Mouse (Mus musculus) forebrain, embryonic 13.5 days (tissue): ENCODE data around the gene Tubg2. TPM values are rescaled to one million over a fixed set of nuclear protein-coding genes. Genes with fewer than 3 reads are reported as not detected.
A peak's percentile ranks its signal among the peaks of the same experiment; 100 is the strongest.
"Not testable (repeated sequence)": the region's sequence is repeated elsewhere in the genome, so short reads cannot be mapped to it uniquely, and the experiment has no call there.

Experiments used
- ATAC-seq: fragments of 200-750 bp; cut with Nextera tagmentation; 2 replicates; pipeline ENCODE4 v1.8.0; 2017
- H3K27ac ChIP-seq: fragments of 300-500 bp; sonication (generic); 2 replicates; pipeline ENCODE4 v1.5.1; 2015; ENCODE audit warnings: inconsistent platforms, mild to moderate bottlenecking, moderate library complexity
- H3K27me3 ChIP-seq: fragments of 300-500 bp; sonication (generic); 2 replicates; pipeline ENCODE4 v1.6.1; 2015; ENCODE audit warnings: mild to moderate bottlenecking, inconsistent platforms
- H3K36me3 ChIP-seq: fragments of 300-500 bp; sonication (generic); 2 replicates; pipeline ENCODE4 v1.6.1; 2015; ENCODE audit warnings: mild to moderate bottlenecking, inconsistent platforms; ENCODE audit not compliant: poor library complexity, severe bottlenecking
- H3K4me1 ChIP-seq: fragments of 300-500 bp; sonication (generic); 2 replicates; pipeline ENCODE4 v1.6.1; 2015; ENCODE audit warnings: inconsistent platforms
- H3K4me2 ChIP-seq: fragments of 300-500 bp; sonication (generic); 2 replicates; pipeline ENCODE4 v1.6.1; 2015; ENCODE audit warnings: inconsistent platforms, mild to moderate bottlenecking, moderate library complexity
- H3K4me3 ChIP-seq: fragments of 300-500 bp; sonication (generic); 2 replicates; pipeline ENCODE4 v1.5.1; 2015; ENCODE audit warnings: mild to moderate bottlenecking, inconsistent platforms
- H3K9ac ChIP-seq: fragments of 300-500 bp; sonication (generic); 2 replicates; pipeline ENCODE4 v1.6.1; 2015; ENCODE audit warnings: mild to moderate bottlenecking, inconsistent platforms
- H3K9me3 ChIP-seq: fragments of 300-500 bp; sonication (generic); replicated peaks from 2 replicates; pipeline ENCODE4 v1.6.1; 2016; ENCODE audit warnings: inconsistent platforms
- WGBS: fragments of 180-500 bp; shearing (Covaris S2); methylation state at CpG from one replicate; pipeline ENCODE4 v1.1.7; 2015; 5-methylcytosine and 5-hydroxymethylcytosine counted together
- polyA plus RNA-seq: library from polyadenylated mRNA; unstranded; fragments of >200 nt; fragmentation: Nextera tagmentation; extraction: Ambion mirVana; gene quantifications from 2 replicates; pipeline ENCODE4 v1.2.1, GENCODE M21; 2015

Gene Tubg2
- polyA plus RNA-seq, 1 experiment from 2014 or later, result 14.6 TPM

DNA sequence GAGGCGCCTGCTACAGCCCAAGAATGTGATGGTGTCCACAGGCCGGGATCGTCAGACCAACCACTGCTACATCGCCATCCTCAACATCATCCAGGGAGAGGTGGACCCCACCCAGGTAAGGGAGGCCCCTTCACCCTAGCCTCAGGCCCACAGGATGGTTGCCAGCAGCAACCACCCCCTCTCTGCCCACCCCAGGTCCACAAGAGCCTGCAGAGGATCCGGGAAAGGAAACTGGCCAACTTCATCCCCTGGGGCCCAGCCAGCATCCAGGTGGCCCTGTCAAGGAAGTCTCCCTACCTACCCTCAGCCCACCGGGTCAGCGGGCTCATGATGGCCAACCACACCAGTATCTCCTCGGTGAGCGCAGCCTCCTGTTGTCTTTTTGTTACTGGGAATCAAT is 30.7 kb upstream of the Tubg2 start:
- not testable (repeated sequence) for H3K9me3 ChIP-seq, H3K9ac ChIP-seq, H3K27ac ChIP-seq, H3K27me3 ChIP-seq, H3K4me3 ChIP-seq, H3K4me2 ChIP-seq, ATAC-seq
- Histone ChIP-seq H3K4me1 (peaks cover 15% of the 10 kb centered on the region), H3K36me3 (peaks cover 49% of the 10 kb centered on the region)
- 95% methylated on average over 9 of the region's 9 CpGs for WGBS

DNA sequence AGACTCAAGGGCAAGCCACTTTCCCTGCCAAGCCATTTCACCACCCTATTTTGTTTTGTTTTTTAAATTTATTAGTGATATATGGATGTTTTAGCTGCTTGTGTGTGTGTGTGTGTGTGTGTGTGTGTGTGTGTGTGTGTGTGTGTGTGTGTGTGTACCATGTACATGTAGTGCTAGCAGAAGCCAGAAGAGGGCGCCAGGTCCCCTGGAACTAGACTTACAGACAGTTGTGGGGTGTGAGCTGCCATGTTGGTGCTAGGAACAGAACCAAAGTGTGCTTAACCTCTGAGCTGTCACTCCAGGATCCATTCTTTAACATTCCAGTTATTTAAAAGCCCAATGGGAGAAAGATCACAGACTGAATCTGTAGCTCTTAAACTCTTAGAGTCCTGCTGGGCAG is 28.6 kb upstream of the Tubg2 start:
- WGBS, result 80% methylated on average over 1 of the region's 1 CpGs
- peaks cover 49% of the 10 kb centered on the region for H3K36me3 ChIP-seq
- peaks cover 4% of the 10 kb centered on the region; the same call in 1 of the 2 replicates for H3K9me3 ChIP-seq
- H3K4me1 ChIP-seq, result no peaks in the 10 kb centered on the region
- H3K9ac ChIP-seq, result no peak overlapping the region
- H3K27ac ChIP-seq, result no peak overlapping the region
- no peak overlapping the region for H3K4me3 ChIP-seq
- H3K27me3 ChIP-seq, result no peaks in the 10 kb centered on the region
- H3K4me2 ChIP-seq, result no peak overlapping the region
- ATAC-seq, result no peak

DNA sequence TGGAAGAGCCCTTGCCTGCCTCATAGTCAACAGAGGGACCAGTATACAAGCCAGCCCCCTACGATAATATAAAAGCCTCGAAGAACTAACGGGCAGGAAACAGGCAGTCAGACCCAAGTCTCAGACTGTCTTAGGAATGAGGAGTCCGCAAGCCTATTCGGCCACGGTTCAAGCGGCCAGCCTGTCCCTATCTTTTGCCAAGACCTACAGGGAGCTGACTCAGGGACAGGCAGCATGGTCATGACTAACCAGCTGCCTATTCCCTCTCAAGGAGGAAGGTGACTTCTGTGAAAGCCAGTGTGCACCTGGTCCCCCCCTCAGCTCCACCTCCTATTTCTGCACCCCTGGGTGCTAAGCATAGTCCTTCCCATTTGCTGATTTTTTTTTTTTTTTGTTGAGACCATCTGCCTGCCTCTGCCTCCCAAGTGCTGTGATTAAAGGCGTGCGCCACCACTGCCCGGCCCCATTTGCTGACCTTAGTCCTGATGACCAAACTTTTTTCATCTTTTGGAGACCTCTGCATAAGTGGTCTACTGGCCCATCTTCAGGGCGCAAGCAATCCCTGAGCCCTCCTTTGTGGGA is 26.6 kb upstream of the Tubg2 start:
- no peak for ATAC-seq
- Histone ChIP-seq H3K4me3 (no peak overlapping the region), H3K27ac (no peak overlapping the region), H3K9me3 (peaks cover 4% of the 10 kb centered on the region; the same call in 1 of the 2 replicates), H3K27me3 (no peaks in the 10 kb centered on the region), H3K4me2 (no peak overlapping the region), H3K4me1 (no peaks in the 10 kb centered on the region), H3K9ac (no peak overlapping the region), H3K36me3 (peaks cover 31% of the 10 kb centered on the region)
- 85% methylated on average over 11 of the region's 11 CpGs for WGBS

- Histone ChIP-seq H3K9me3 (peaks cover 4% of the 10 kb centered on the region; the same call in 1 of the 2 replicates), H3K27me3 (no peaks in the 10 kb centered on the region), H3K36me3 (peaks cover 22% of the 10 kb centered on the region), H3K4me3 (no peak overlapping the region), H3K9ac (peak overlapping the region; percentile 30; the same call in 1 of the 2 replicates), H3K27ac (no peak overlapping the region), H3K4me1 (no peaks in the 10 kb centered on the region), H3K4me2 (no peak overlapping the region)
- WGBS, result 55% methylated on average over 18 of the region's 18 CpGs
- no peak for ATAC-seq
Observed at GRCm38 (mm10) chr11:101130056-101130756, 25.5 kb upstream of the Tubg2 start.

DNA sequence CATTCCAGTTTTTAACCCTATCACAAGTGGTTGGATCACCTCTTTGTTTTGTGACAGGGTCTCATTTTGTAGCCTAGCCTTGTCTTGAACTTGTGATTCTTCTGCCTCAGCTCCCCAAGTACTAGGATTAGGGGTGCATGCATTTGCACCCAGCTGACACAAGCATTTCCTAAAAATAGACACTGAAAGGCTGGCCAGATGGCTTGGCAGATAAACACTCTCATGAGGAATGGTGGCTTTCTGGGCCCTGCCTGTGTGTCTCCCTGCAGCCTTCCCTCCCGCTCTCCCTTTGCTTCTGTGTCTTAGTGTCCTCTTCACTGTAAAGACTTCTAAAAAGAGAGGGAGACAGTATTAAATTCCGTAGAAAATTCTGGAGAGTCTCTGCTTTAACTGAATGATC is 24.5 kb upstream of the Tubg2 start:
- no peaks in the 10 kb centered on the region for H3K4me1 ChIP-seq
- H3K9ac ChIP-seq, result no peak overlapping the region
- H3K27ac ChIP-seq, result no peak overlapping the region
- no peak overlapping the region for H3K4me3 ChIP-seq
- WGBS, result 87% methylated on average over 2 of the region's 2 CpGs
- H3K27me3 ChIP-seq, result no peaks in the 10 kb centered on the region
- H3K9me3 ChIP-seq, result peaks cover 4% of the 10 kb centered on the region; the same call in 1 of the 2 replicates
- ATAC-seq, result no peak
- peaks cover 12% of the 10 kb centered on the region for H3K36me3 ChIP-seq
- H3K4me2 ChIP-seq, result no peak overlapping the region

DNA sequence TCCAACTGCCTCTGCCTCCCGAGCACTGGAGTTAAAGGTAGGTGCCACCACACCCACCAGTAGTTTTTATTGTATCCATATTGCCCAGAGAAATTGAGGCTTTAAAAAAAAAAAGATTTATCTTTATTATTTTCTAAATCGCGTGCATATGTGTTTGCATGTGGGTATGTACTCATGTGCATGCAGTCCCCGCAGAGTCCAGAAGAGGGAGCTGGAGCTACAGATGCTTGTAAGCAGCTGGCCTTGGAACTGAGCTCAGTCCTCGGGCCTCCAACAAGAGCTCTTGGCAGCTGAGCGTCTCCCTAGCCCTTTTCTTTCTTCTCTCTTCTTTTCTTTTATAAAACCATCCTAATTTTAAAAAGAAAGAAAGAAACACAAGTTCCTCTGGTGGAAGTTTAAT is 24.0 kb upstream of the Tubg2 start:
- ATAC-seq, result no peak
- WGBS, result 87% methylated on average over 6 of the region's 6 CpGs
- no peaks in the 10 kb centered on the region for H3K4me1 ChIP-seq
- H3K9ac ChIP-seq, result no peak overlapping the region
- peaks cover 4% of the 10 kb centered on the region; the same call in 1 of the 2 replicates for H3K9me3 ChIP-seq
- no peak overlapping the region for H3K4me2 ChIP-seq
- H3K27ac ChIP-seq, result no peak overlapping the region
- H3K36me3 ChIP-seq, result peaks cover 7% of the 10 kb centered on the region
- no peaks in the 10 kb centered on the region for H3K27me3 ChIP-seq
- H3K4me3 ChIP-seq, result no peak overlapping the region

GRCm38 (mm10) chr11:101133037-101133436 is 22.7 kb upstream of the Tubg2 start:
- Histone ChIP-seq H3K36me3 (no peaks in the 10 kb centered on the region), H3K4me3 (no peak overlapping the region), H3K4me1 (no peaks in the 10 kb centered on the region), H3K27me3 (no peaks in the 10 kb centered on the region), H3K9me3 (0 out of 2 replicates have a peak, but pooled peaks cover 4% of the 10 kb centered on the region), H3K27ac (no peak overlapping the region), H3K9ac (no peak overlapping the region), H3K4me2 (no peak overlapping the region)
- no peak for ATAC-seq
- WGBS, result 86% methylated on average over 12 of the region's 12 CpGs

DNA sequence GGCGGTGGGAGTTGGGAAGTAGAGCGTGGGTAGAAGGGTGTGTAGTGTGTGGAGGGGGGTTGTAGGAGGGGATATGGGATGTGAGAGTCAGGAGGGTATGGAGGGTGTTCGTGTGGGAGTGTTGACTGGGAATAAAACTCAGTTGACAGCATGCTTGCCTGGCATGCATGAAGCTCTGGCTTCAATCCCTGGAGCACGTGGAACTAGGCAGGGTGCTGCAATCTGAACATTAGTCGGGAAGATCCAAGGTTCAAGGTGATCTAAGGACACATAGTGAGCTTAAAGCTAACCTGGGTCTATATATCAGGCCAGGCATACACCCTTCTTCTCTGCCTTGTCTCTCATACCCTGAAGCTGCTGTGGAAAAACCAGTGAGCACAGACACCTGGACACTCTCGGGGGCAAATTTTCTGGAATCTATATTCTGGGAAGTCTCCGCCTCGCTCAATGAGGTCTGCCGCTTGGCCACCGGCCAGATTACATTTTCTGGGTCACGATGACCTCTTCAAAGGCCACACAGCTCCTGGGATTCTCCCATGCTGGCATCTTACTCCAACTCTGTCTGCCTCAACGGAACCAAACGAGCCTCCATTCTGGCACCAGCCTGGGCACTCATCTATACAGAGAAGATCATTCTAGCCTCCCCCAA is 21.4 kb upstream of the Tubg2 start:
- Histone ChIP-seq H3K9ac (no peak overlapping the region), H3K9me3 (0 out of 2 replicates have a peak, but pooled peaks cover 4% of the 10 kb centered on the region), H3K27me3 (no peaks in the 10 kb centered on the region), H3K4me3 (no peak overlapping the region), H3K36me3 (no peaks in the 10 kb centered on the region), H3K27ac (no peak overlapping the region), H3K4me2 (no peak overlapping the region), H3K4me1 (peaks cover 6% of the 10 kb centered on the region; the same call in 1 of the 2 replicates)
- WGBS, result 80% methylated on average over 13 of the region's 13 CpGs
- no peak for ATAC-seq

GRCm38 (mm10) chr11:101137000-101137399 is 18.7 kb upstream of the Tubg2 start:
- 77% methylated on average over 7 of the region's 7 CpGs for WGBS
- H3K9me3 ChIP-seq, result no peaks in the 10 kb centered on the region
- no peak for ATAC-seq

DNA sequence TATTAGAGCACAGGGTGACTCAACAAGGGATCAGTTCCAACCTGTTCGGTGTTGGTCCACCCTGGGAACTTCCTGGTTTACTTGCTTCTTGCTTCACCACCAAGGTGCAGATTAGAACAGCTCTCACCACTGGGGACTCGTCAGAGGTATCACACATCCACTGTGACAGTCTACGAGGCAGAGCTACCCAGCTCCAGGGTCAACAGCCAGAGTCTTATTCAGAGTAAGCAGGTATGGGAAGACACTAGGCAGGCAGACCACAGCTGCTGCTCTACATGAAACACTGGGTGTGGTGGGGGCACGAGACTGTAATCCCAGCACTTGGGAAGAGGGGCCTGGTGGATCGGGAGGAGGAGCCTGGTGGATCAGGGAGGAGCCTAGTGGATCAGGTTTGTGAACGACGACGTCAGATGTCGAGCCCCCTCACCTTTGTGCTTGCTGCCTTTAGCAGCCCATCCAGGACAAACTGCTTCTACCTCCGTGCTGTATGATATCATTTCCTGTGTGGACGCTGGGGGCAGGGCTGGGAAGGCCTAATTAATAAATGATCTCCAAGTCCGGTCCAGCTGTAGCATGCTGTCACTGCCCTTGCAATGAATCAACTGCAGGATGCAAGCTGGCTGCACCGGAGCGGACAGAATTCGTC is 17.0 kb upstream of the Tubg2 start:
- 0 out of 2 replicates have a peak, but pooled peaks have one; percentile 22 for ATAC-seq
- no peaks in the 10 kb centered on the region for H3K9me3 ChIP-seq
- 0 out of 2 replicates have a peak overlapping the region, but pooled peaks have one; percentile 34 for H3K9ac ChIP-seq
- peak overlapping the region; percentile 45 for H3K4me2 ChIP-seq
- H3K36me3 ChIP-seq, result no peaks in the 10 kb centered on the region
- 20% methylated on average over 15 of the region's 15 CpGs for WGBS
- H3K27ac ChIP-seq, result peak overlapping the region; percentile 6; the same call in 1 of the 2 replicates
- H3K4me1 ChIP-seq, result peaks cover 29% of the 10 kb centered on the region
- H3K4me3 ChIP-seq, result no peak overlapping the region
- no peaks in the 10 kb centered on the region for H3K27me3 ChIP-seq

More at GRCm38 (mm10) chr11:101137000-101137399, 18.7 kb upstream of the Tubg2 start:
- Histone ChIP-seq H3K4me3 (no peak overlapping the region), H3K9ac (no peak overlapping the region), H3K27me3 (no peaks in the 10 kb centered on the region), H3K4me2 (no peak overlapping the region), H3K27ac (no peak overlapping the region), H3K4me1 (peaks cover 26% of the 10 kb centered on the region), H3K36me3 (no peaks in the 10 kb centered on the region)

GRCm38 (mm10) chr11:101140164-101140819 is 15.4 kb upstream of the Tubg2 start:
- no peaks in the 10 kb centered on the region for H3K36me3 ChIP-seq
- peak overlapping the region; percentile 60 for H3K9ac ChIP-seq
- H3K4me3 ChIP-seq, result peak overlapping the region; percentile 36
- H3K4me1 ChIP-seq, result peaks cover 33% of the 10 kb centered on the region
- ATAC-seq, result peak; percentile 82
- no peaks in the 10 kb centered on the region for H3K27me3 ChIP-seq
- H3K4me2 ChIP-seq, result peak overlapping the region; percentile 59
- no peaks in the 10 kb centered on the region for H3K9me3 ChIP-seq
- H3K27ac ChIP-seq, result peak overlapping the region; percentile 63
- 33% methylated on average over 27 of the region's 27 CpGs for WGBS
